Mouse (Mus musculus): Measurements from ENCODE around the gene Mrnip. TPM values are rescaled to one million over a fixed set of nuclear protein-coding genes. Genes with fewer than 3 reads are reported as not detected.

Gene Mrnip
- total RNA-seq (2021): 10 to 100 TPM; 20.5 to 21.3 TPM
- long read RNA-seq, transcript Mrnip-201 (7 exons, 1,142 nt): major isoform, 18 of 37 reads
- long read RNA-seq, partial matches to known transcripts: 14 of 37 reads
- long read RNA-seq, other reads (novel, unspliced or antisense): 5 of 37 reads

DNA sequence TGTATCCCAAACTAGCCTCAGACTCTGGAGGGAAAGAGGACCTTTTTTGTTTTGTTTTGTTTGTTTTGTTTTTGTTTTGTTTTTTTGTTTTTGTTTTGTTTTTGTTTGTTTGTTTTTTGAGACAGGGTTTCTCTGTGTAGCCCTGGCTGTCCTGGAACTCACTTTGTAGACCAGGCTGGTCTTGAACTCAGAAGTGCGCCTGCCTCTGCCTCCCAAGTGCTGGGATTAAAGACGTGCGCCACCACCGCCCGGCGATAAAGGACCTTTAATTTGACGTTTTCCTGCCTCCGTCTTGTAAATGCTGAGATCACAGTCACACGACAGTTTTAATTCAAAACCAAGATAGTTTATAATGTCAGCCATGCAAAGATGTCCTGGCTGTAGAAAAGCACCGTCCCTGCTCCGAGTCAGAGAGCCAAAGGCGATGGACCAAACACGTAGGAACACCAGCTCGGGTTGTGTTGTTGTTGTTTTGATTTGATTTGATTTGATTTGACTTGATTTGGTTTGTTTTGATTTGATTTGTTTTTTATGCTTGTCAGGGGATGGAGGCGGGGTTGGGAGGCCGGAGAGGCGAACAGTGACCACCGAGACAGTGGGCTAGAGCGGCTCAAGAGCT, at the start of gene Mrnip:
Gene Mrnip, plus strand, starts transcription at position 334 of the 619 bp plus-strand sequence.
- peak in 1 of 2 experiments; percentile 40 for DNase-seq (ENCODE audit: low spot score in 2 of 2)

- no peak for DNase-seq (ENCODE audit: low spot score in 2 of 2)
Measured at GRCm38 (mm10) chr11:50127781-50128180, 46.5 kb upstream of the Mrnip start.

DNA sequence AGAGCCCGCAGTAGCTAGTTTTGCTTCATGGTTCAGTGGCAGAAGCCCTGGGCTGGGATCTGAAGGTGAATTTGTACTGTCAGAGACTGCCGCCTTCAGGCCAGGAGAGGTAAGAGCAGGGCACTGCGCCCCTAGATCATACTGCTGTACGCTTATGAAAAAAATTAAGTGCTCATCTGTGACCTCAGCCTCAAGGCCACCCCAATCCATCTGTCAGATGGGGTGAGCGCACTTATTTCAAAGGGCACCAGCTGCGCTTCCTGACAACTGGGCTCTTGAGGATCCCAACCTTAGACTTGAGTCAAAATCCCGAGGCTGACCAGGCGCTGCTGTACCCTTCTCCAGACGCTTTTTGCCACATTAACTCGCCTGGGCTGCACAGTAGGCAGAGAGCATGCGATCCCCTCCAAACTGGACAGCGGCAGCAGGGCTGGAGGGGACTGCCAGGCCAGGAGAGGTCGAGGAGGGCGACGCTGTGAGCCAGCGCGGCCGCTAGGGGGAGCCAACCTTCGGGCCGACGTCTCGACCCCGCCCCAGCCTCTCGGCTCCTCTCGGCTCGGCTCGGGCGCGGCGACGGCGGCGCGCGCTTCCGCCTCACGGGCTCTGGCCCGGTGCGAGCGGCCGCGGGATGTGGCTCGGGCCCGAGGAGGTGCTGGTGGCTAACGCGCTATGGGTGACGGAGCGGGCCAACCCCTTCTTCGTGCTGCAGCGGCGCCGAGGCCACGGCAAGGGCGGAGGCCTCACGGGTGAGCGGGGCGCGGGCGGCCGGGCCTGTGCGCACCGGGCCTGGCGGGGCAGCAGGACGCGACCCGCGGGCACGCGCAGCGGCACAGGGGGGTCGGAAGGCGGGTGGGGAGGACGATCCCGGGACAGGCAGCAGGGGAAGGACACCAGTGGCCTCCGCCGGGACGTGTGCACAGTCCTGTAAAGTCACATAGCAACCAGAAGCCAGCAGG, 43.2 kb upstream of the Mrnip start, which contains the start of gene Tbc1d9b:
Gene Tbc1d9b, plus strand, starts transcription at position 586 of the 956 bp plus-strand sequence.
- peak; percentile 88 to 92 for DNase-seq (ENCODE audit: low spot score in 2 of 2)

- DNase-seq (ENCODE audit: low spot score in 2 of 2): peak; percentile 24 to 32
Measured at GRCm38 (mm10) chr11:50131801-50132201, 42.4 kb upstream of the Mrnip start.

- no peak for DNase-seq (ENCODE audit: low spot score in 2 of 2)
Measured at GRCm38 (mm10) chr11:50132265-50132664, 42.0 kb upstream of the Mrnip start.

GRCm38 (mm10) chr11:50134136-50134859, 39.9 kb upstream of the Mrnip start:
- no peak for DNase-seq (ENCODE audit: low spot score in 2 of 2)

GRCm38 (mm10) chr11:50138206-50138822, 35.9 kb upstream of the Mrnip start:
- no peak for DNase-seq (ENCODE audit: low spot score in 2 of 2)

GRCm38 (mm10) chr11:50139571-50139970, 34.7 kb upstream of the Mrnip start:
- DNase-seq (ENCODE audit: low spot score in 2 of 2): no peak

GRCm38 (mm10) chr11:50145529-50145928, 28.7 kb upstream of the Mrnip start:
- no peak for DNase-seq (ENCODE audit: low spot score in 2 of 2)

- no peak for DNase-seq (ENCODE audit: low spot score in 2 of 2)
Measured at GRCm38 (mm10) chr11:50146121-50146520, 28.1 kb upstream of the Mrnip start.

DNA sequence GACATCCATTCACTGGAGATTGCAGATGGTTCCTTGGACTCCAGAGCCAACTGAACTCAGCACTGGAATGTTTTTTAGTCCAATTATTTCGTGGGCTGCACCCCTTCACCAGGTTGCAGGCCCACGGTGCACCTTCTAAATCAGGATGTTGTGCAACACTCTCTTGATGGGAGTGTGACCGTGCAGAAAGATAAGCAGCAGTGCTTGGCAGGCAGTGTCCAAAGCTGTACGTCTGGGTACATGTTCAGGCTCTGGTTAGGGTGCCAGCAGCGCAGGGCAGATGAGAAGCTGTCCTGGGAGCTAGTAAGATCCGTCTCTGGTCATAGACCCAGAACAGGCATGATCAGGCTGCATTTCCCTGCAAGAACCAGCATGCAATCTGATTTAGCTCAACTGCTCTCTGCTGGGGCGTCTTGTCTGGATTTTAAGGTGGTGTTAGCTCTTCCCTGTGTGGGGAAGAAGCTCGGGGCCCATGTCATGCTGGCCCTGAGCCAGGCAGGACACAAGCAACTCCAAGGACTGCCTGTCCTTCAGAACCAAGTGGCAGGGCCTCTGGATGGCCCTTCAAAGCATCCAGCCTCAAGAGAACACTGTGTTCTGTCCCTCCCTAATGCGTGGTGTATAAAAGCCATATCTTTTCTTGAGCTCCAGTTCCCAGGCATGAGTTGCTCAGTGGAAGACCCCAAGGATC, 26.8 kb upstream of the Mrnip start:
- no peak for DNase-seq (ENCODE audit: low spot score in 2 of 2)

DNA sequence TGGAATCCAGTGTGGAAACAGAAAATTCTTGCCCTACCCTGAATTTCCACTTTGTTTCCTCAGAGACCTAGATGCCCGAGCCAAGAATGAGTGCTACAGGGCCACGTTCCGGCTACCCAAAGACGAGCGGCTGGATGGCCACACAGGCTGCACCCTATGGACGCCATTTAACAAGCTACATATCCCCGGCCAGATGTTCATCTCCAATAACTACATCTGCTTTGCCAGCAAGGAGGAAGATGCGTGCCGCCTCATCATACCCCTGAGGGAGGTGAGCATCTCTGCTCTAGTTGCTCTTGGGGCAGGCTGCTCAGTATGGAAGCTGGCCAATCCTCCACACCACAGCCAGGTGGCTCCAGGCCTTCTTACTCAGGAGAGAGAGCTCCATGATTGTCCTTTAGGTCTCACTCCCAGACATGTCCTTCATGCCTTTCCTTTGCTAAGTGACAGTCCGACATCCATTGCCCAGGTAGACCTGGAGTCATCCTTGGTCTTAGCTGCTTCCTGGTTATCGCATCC, 26.2 kb upstream of the Mrnip start:
- DNase-seq (ENCODE audit: low spot score in 2 of 2): no peak

- no peak for DNase-seq (ENCODE audit: low spot score in 2 of 2)
Measured at GRCm38 (mm10) chr11:50149200-50149599, 25.0 kb upstream of the Mrnip start.

DNA sequence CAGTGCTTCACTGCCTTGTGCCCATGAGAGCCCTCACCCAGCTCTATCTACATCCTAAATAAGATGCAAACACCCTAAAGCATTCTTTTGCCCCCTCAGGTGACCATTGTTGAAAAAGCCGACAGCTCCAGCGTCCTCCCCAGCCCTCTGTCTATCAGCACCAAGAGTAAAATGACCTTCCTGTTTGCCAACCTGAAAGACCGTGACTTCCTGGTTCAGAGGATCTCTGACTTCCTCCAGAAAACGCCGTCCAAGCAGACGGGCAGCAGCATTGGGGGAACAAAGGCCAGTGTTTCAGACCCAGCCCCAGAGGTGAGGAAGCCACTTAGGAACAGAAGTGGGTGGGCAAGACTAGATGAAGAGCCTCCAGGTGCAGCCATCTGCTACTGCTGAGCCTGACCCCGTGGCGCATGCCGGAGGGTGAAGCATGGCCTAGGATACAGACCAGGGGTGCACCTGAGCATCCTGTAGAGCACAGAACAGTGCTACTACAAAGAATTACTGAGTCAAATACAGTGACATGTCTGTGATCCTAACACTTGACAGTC, 24.6 kb upstream of the Mrnip start:
- DNase-seq (ENCODE audit: low spot score in 2 of 2): no peak

GRCm38 (mm10) chr11:50151374-50151773, 22.9 kb upstream of the Mrnip start:
- DNase-seq (ENCODE audit: low spot score in 2 of 2): no peak

- no peak for DNase-seq (ENCODE audit: low spot score in 2 of 2)
Measured at GRCm38 (mm10) chr11:50154166-50154565, 20.1 kb upstream of the Mrnip start.

- DNase-seq (ENCODE audit: low spot score in 2 of 2): no peak
Measured at GRCm38 (mm10) chr11:50154777-50155520, 19.3 kb upstream of the Mrnip start.

- no peak for DNase-seq (ENCODE audit: low spot score in 2 of 2)
Measured at GRCm38 (mm10) chr11:50155785-50156184, 18.5 kb upstream of the Mrnip start.

- DNase-seq (ENCODE audit: low spot score in 2 of 2): no peak
Measured at GRCm38 (mm10) chr11:50156725-50157258, 17.5 kb upstream of the Mrnip start.

Measured in layer of hippocampus, postnatal 10 days (tissue).